Mouse (Mus musculus): ENCODE results near the gene Ttc24. TPM values are rescaled to one million over a fixed set of nuclear protein-coding genes. Genes with fewer than 3 reads are reported as not detected.

Gene Ttc24
- polyA plus RNA-seq, 1 experiment from 2014 or later, result 0.11 TPM

GRCm38 (mm10) chr3:88087688-88088087 is 9.6 kb upstream of the Ttc24 start:
- H3K4me3 ChIP-seq (ENCODE audit: low read depth, low read length), result no peak overlapping the region
- H3K27me3 ChIP-seq (ENCODE audit: control insufficient read depth, insufficient read depth, low read length), result no peaks in the 10 kb centered on the region
- H3K9ac ChIP-seq (replicated peaks; ENCODE audit: low read length), result no peak overlapping the region
- ATAC-seq (replicated peaks; ENCODE audit: insufficient number of reproducible peaks, low FRiP score, low TSS enrichment, low read depth) (no peak), DNase-seq (ENCODE audit: low spot score) (peak; percentile 59)
- H3K36me3 ChIP-seq (replicated peaks; ENCODE audit: control insufficient read depth, insufficient read depth, low read depth, low read length), result no peaks in the 10 kb centered on the region; the same call in 1 of the 2 replicates
- no peaks in the 10 kb centered on the region for H3K4me1 ChIP-seq (ENCODE audit: control insufficient read depth, insufficient read depth, low read length)
- 72% methylated on average over 1 of the region's 1 CpGs for WGBS
- no peak overlapping the region for H3K27ac ChIP-seq (replicated peaks; ENCODE audit: low read depth, low read length)
- no peaks in the 10 kb centered on the region for H3K9me3 ChIP-seq (replicated peaks; ENCODE audit: control insufficient read depth, low read length)
- H3K4me2 ChIP-seq (ENCODE audit: low read depth, low read length), result no peak overlapping the region

DNA sequence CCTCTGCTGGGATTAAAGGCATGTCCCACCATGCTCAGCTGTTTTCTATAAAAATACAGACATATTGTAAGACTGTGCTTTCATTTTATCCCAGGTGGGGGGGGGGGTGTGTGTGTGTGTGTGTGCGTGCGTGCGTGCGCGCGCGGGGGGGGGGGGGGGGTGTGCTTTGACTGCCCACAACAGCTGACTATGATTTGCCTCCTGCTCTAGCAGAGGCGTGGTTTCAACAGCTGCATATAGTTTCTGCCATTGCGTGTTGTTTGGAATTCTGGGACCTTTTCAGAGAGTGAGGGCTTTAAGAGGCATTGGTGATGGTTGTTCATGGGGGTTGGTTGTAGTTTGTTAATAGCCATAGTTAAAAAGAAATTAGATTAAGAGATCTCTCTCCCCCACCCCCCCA is 7.4 kb upstream of the Ttc24 start:
- H3K9ac ChIP-seq (replicated peaks; ENCODE audit: low read length), result no peak overlapping the region
- no peaks in the 10 kb centered on the region; the same call in 1 of the 2 replicates for H3K36me3 ChIP-seq (replicated peaks; ENCODE audit: control insufficient read depth, insufficient read depth, low read depth, low read length)
- DNase-seq (ENCODE audit: low spot score), result peak; percentile 12
- no peak for ATAC-seq (replicated peaks; ENCODE audit: insufficient number of reproducible peaks, low FRiP score, low TSS enrichment, low read depth)
- no peak overlapping the region for H3K27ac ChIP-seq (replicated peaks; ENCODE audit: low read depth, low read length)
- H3K9me3 ChIP-seq (replicated peaks; ENCODE audit: control insufficient read depth, low read length), result no peaks in the 10 kb centered on the region
- H3K4me1 ChIP-seq (ENCODE audit: control insufficient read depth, insufficient read depth, low read length), result no peaks in the 10 kb centered on the region
- no peak overlapping the region for H3K4me2 ChIP-seq (ENCODE audit: low read depth, low read length)
- 80% methylated on average over 4 of the region's 9 CpGs for WGBS
- H3K4me3 ChIP-seq (ENCODE audit: low read depth, low read length), result no peak overlapping the region
- no peaks in the 10 kb centered on the region for H3K27me3 ChIP-seq (ENCODE audit: control insufficient read depth, insufficient read depth, low read length)

GRCm38 (mm10) chr3:88084001-88084400 is 5.9 kb upstream of the Ttc24 start:
- no peak overlapping the region for H3K9ac ChIP-seq (replicated peaks; ENCODE audit: low read length)
- H3K4me2 ChIP-seq (ENCODE audit: low read depth, low read length), result no peak overlapping the region
- no peak for DNase-seq (ENCODE audit: low spot score)
- H3K9me3 ChIP-seq (replicated peaks; ENCODE audit: control insufficient read depth, low read length), result no peaks in the 10 kb centered on the region
- H3K27me3 ChIP-seq (ENCODE audit: control insufficient read depth, insufficient read depth, low read length), result no peaks in the 10 kb centered on the region
- ATAC-seq (replicated peaks; ENCODE audit: insufficient number of reproducible peaks, low FRiP score, low TSS enrichment, low read depth), result no peak
- no peak overlapping the region for H3K4me3 ChIP-seq (ENCODE audit: low read depth, low read length)
- WGBS, result 94% methylated on average over 2 of the region's 2 CpGs
- H3K36me3 ChIP-seq (replicated peaks; ENCODE audit: control insufficient read depth, insufficient read depth, low read depth, low read length), result no peaks in the 10 kb centered on the region
- H3K27ac ChIP-seq (replicated peaks; ENCODE audit: low read depth, low read length), result no peak overlapping the region
- no peaks in the 10 kb centered on the region for H3K4me1 ChIP-seq (ENCODE audit: control insufficient read depth, insufficient read depth, low read length)

DNA sequence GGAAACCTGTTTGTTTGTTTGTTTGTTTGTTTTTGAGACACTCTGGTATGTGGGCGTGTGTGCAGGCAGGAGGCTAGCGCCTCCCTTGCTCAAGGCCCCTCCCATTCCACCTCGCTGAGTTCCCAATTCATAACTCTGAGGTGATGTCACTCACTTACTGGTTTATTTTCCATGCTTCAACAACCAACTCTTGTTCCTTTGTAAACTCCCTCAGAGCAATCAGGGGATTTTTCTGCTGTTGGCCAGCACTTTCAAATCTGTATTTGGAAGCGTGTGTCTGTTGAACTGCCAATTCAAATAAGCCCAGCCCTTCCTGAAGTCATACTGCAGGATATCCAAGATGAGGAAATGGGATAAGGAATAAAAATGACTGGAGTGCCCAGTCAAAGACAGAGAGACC is 4.6 kb upstream of the Ttc24 start:
- no peak for ATAC-seq (replicated peaks; ENCODE audit: insufficient number of reproducible peaks, low FRiP score, low TSS enrichment, low read depth)

GRCm38 (mm10) chr3:88082224-88082618 is 4.1 kb upstream of the Ttc24 start:
- Histone ChIP-seq H3K36me3 (replicated peaks; ENCODE audit: control insufficient read depth, insufficient read depth, low read depth, low read length) (no peaks in the 10 kb centered on the region), H3K27ac (replicated peaks; ENCODE audit: low read depth, low read length) (no peak overlapping the region), H3K4me1 (ENCODE audit: control insufficient read depth, insufficient read depth, low read length) (no peaks in the 10 kb centered on the region), H3K9ac (replicated peaks; ENCODE audit: low read length) (peak overlapping the region; percentile 67), H3K4me2 (ENCODE audit: low read depth, low read length) (peak overlapping the region; percentile 52), H3K4me3 (ENCODE audit: low read depth, low read length) (peak overlapping the region; percentile 62), H3K9me3 (replicated peaks; ENCODE audit: control insufficient read depth, low read length) (no peaks in the 10 kb centered on the region), H3K27me3 (ENCODE audit: control insufficient read depth, insufficient read depth, low read length) (no peaks in the 10 kb centered on the region)
- DNase-seq (ENCODE audit: low spot score) (peak; percentile 17), ATAC-seq (replicated peaks; ENCODE audit: insufficient number of reproducible peaks, low FRiP score, low TSS enrichment, low read depth) (0 out of 2 replicates have a peak, but pooled peaks have one; percentile 3)
- 4% methylated on average over 13 of the region's 13 CpGs for WGBS

More for the DNA sequence above, 4.6 kb upstream of the Ttc24 start:
- H3K4me1 ChIP-seq (ENCODE audit: control insufficient read depth, insufficient read depth, low read length), result no peaks in the 10 kb centered on the region
- no peaks in the 10 kb centered on the region for H3K36me3 ChIP-seq (replicated peaks; ENCODE audit: control insufficient read depth, insufficient read depth, low read depth, low read length)
- H3K9me3 ChIP-seq (replicated peaks; ENCODE audit: control insufficient read depth, low read length), result no peaks in the 10 kb centered on the region
- peak overlapping the region; percentile 52 for H3K4me2 ChIP-seq (ENCODE audit: low read depth, low read length)
- 17% methylated on average over 4 of the region's 4 CpGs for WGBS
- peak overlapping the region; percentile 67; the same call in 1 of the 2 replicates for H3K9ac ChIP-seq (replicated peaks; ENCODE audit: low read length)
- H3K4me3 ChIP-seq (ENCODE audit: low read depth, low read length), result peak overlapping the region; percentile 62
- no peaks in the 10 kb centered on the region for H3K27me3 ChIP-seq (ENCODE audit: control insufficient read depth, insufficient read depth, low read length)
- no peak overlapping the region for H3K27ac ChIP-seq (replicated peaks; ENCODE audit: low read depth, low read length)
- peak; percentile 18 for DNase-seq (ENCODE audit: low spot score)

DNA sequence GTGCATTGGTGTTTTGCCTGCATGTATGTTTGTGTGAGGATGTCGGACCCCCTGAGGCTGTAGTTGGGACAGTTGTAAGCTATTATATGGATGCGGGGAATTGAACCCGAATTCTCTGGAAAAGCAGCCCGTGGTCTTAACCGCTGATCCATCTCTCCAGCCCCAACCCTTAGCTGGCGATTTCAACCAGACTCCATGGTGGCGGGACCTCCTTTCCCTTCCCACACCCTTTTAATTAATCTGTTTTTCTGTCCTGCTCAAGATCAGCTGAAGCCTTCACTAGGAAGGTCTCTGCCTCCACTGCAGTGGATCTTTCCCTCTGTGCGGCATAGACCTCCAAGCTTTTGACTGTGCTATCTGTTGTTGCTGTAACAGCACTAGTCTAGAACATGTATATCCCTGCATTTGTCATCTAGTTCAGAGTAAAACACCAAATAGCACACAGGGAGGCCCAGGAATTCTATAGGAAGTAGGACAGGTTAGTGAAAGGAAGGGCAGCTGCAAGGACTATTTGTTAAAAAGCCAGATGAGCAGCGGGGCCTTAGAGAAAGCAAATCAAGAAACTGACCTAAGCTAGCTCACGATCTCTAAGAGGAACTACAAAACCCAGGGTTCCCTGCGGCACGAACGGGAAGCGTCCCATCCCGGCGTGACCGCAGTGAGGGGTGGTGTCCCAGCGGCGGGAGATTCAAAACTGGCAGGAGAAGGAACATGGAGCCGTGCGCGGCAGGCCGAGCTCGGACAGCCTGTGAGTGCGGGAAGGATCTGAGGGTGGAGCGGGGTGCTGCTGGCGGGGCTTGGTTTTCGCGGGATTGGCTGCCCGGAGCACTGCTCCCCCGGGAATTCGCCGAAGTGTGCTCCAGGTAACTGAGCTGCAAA is 3.5 kb upstream of the Ttc24 start, which contains the start of gene Iqgap3:
Iqgap3 (plus strand) TSS at position 627 of the 879 bp plus-strand sequence.
- peak; percentile 79 for ATAC-seq (replicated peaks; ENCODE audit: insufficient number of reproducible peaks, low FRiP score, low TSS enrichment, low read depth)
- 20% methylated on average over 33 of the region's 33 CpGs for whole genome bisulfite sequencing

GRCm38 (mm10) chr3:88077441-88077840 is 663 bp downstream of the Ttc24 start:
- WGBS, result 33% methylated on average over 8 of the region's 8 CpGs
- no peak overlapping the region for H3K9ac ChIP-seq (replicated peaks; ENCODE audit: low read length)
- no peak for ATAC-seq (replicated peaks; ENCODE audit: insufficient number of reproducible peaks, low FRiP score, low TSS enrichment, low read depth)
- no peak overlapping the region for H3K27ac ChIP-seq (replicated peaks; ENCODE audit: low read depth, low read length)
- no peak overlapping the region for H3K4me3 ChIP-seq (ENCODE audit: low read depth, low read length)
- DNase-seq (ENCODE audit: low spot score), result no peak
- no peaks in the 10 kb centered on the region for H3K4me1 ChIP-seq (ENCODE audit: control insufficient read depth, insufficient read depth, low read length)
- H3K9me3 ChIP-seq (replicated peaks; ENCODE audit: control insufficient read depth, low read length), result no peaks in the 10 kb centered on the region
- H3K4me2 ChIP-seq (ENCODE audit: low read depth, low read length), result no peak overlapping the region
- H3K36me3 ChIP-seq (replicated peaks; ENCODE audit: control insufficient read depth, insufficient read depth, low read depth, low read length), result no peaks in the 10 kb centered on the region
- H3K27me3 ChIP-seq (ENCODE audit: control insufficient read depth, insufficient read depth, low read length), result no peaks in the 10 kb centered on the region

More for the DNA sequence above, 3.5 kb upstream of the Ttc24 start, which contains the start of gene Iqgap3:
- H3K4me1 ChIP-seq (ENCODE audit: control insufficient read depth, insufficient read depth, low read length), result no peaks in the 10 kb centered on the region
- no peaks in the 10 kb centered on the region for H3K36me3 ChIP-seq (replicated peaks; ENCODE audit: control insufficient read depth, insufficient read depth, low read depth, low read length)
- H3K9me3 ChIP-seq (replicated peaks; ENCODE audit: control insufficient read depth, low read length), result no peaks in the 10 kb centered on the region
- DNase-seq (ENCODE audit: low spot score), result peak; percentile 95
- H3K27me3 ChIP-seq (ENCODE audit: control insufficient read depth, insufficient read depth, low read length), result no peaks in the 10 kb centered on the region
- peak within 1 kb of the TSS; percentile 67 for H3K9ac ChIP-seq (replicated peaks; ENCODE audit: low read length)
- peak within 1 kb of the TSS; percentile 52 for H3K4me2 ChIP-seq (ENCODE audit: low read depth, low read length)
- peak within 1 kb of the TSS; percentile 62 for H3K4me3 ChIP-seq (ENCODE audit: low read depth, low read length)
- no peak within 1 kb of the TSS for H3K27ac ChIP-seq (replicated peaks; ENCODE audit: low read depth, low read length)

GRCm38 (mm10) chr3:88074766-88075165 is 3.3 kb downstream of the Ttc24 start:
- H3K9ac ChIP-seq (replicated peaks; ENCODE audit: low read length), result no peak overlapping the region
- 82% methylated on average over 8 of the region's 8 CpGs for WGBS

More at GRCm38 (mm10) chr3:88074766-88075165, 3.3 kb downstream of the Ttc24 start:
- Histone ChIP-seq H3K4me1 (ENCODE audit: control insufficient read depth, insufficient read depth, low read length) (no peaks in the 10 kb centered on the region), H3K36me3 (replicated peaks; ENCODE audit: control insufficient read depth, insufficient read depth, low read depth, low read length) (no peaks in the 10 kb centered on the region), H3K4me3 (ENCODE audit: low read depth, low read length) (no peak overlapping the region), H3K27ac (replicated peaks; ENCODE audit: low read depth, low read length) (no peak overlapping the region), H3K4me2 (ENCODE audit: low read depth, low read length) (no peak overlapping the region), H3K9me3 (replicated peaks; ENCODE audit: control insufficient read depth, low read length) (no peaks in the 10 kb centered on the region), H3K27me3 (ENCODE audit: control insufficient read depth, insufficient read depth, low read length) (no peaks in the 10 kb centered on the region)
- ATAC-seq (replicated peaks; ENCODE audit: insufficient number of reproducible peaks, low FRiP score, low TSS enrichment, low read depth) (no peak), DNase-seq (ENCODE audit: low spot score) (no peak)

Measured in embryonic facial prominence, embryonic 11.5 days (tissue).